Mouse (Mus musculus): ENCODE measurements around the gene Tanc2.

DNA sequence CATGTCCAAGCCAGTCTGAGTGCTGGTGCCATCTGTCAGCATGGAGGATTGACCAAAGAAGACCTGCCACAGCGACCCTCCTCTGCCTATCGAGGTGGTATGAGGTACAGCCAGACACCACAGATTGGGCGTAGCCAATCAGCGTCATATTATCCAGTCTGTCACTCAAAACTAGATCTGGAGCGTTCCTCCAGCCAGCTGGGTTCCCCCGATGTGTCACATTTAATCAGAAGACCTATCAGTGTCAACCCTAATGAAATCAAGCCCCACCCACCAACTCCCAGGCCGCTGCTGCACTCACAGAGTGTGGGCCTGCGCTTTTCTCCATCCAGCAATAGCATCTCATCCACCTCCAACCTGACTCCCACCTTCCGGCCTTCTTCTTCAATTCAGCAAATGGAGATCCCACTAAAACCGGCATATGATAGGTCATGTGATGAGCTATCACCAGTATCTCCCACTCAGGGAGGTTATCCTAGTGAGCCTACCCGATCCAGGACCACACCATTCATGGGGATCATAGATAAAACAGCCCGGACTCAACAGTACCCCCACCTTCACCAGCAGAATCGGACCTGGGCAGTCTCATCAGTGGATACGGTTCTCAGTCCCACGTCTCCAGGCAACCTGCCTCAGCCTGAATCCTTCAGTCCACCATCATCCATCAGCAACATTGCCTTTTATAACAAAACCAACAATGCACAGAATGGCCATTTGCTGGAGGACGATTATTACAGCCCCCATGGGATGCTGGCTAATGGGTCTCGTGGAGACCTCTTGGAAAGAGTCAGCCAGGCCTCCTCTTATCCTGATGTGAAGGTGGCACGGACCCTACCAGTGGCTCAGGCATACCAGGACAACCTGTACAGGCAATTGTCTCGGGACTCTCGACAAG is 333.2 kb downstream of the Tanc2 start:
- no peak for TF ChIP-seq POLR2A (IDR thresholded peaks at IDR 0.05; ENCODE audit: control insufficient read depth, low read depth, low read length)
- TF ChIP-seq CTCF (IDR thresholded peaks at IDR 0.05; ENCODE audit: control insufficient read depth, insufficient read depth, insufficient replicate concordance, low read depth, low read length): no peak
